Mouse (Mus musculus) limb, embryonic 11.5 days (tissue): ENCODE measurements around the gene Atxn2l. TPM values are rescaled to one million over a fixed set of nuclear protein-coding genes. Genes with fewer than 3 reads are reported as not detected.

Experiments
- ATAC-seq: fragments of 200-750 bp; cut with Nextera tagmentation; 2 replicates; pipeline ENCODE4 v1.8.0; 2017; ENCODE audit warnings: low read depth; ENCODE audit not compliant: insufficient number of reproducible peaks, low FRiP score, low TSS enrichment
- DNase-seq: peaks from one replicate; pipeline ENCODE4 v3.0.0-alpha.2; 2015; ENCODE audit warnings: low spot score
- H3K27ac ChIP-seq: fragments of 300-500 bp; sonication (generic); replicated peaks from 2 replicates; pipeline ENCODE4 v1.5.1; 2014; ENCODE audit warnings: low read depth, mild to moderate bottlenecking, low read length
- H3K27me3 ChIP-seq: fragments of 300-500 bp; sonication (generic); 2 replicates; pipeline ENCODE4 v1.6.1; 2014; ENCODE audit warnings: mild to moderate bottlenecking, low read length, mixed read lengths; ENCODE audit not compliant: control insufficient read depth, insufficient read depth
- H3K36me3 ChIP-seq: fragments of 300-500 bp; sonication (generic); 2 replicates; pipeline ENCODE4 v1.6.1; 2014; ENCODE audit warnings: mild to moderate bottlenecking, low read length, moderate library complexity, mixed read lengths; ENCODE audit not compliant: control insufficient read depth, insufficient read depth
- H3K4me1 ChIP-seq: fragments of 300-500 bp; sonication (generic); 2 replicates; pipeline ENCODE4 v1.6.1; 2014; ENCODE audit warnings: low read length, mixed read lengths; ENCODE audit not compliant: control insufficient read depth, insufficient read depth
- H3K4me2 ChIP-seq: fragments of 300-500 bp; sonication (generic); 2 replicates; pipeline ENCODE4 v1.6.1; 2014; ENCODE audit warnings: low read depth, mild to moderate bottlenecking, moderate library complexity; ENCODE audit not compliant: severe bottlenecking
- H3K4me3 ChIP-seq: fragments of 300-500 bp; sonication (generic); 2 replicates; pipeline ENCODE4 v1.5.1; 2014; ENCODE audit warnings: low read depth, low read length
- H3K9ac ChIP-seq: fragments of 300-500 bp; sonication (generic); 2 replicates; pipeline ENCODE4 v1.6.1; 2014; ENCODE audit warnings: mild to moderate bottlenecking, low read length
- H3K9me3 ChIP-seq: fragments of 300-500 bp; sonication (generic); 2 replicates; pipeline ENCODE4 v1.6.1; 2016; ENCODE audit warnings: low read length; ENCODE audit not compliant: control insufficient read depth
- WGBS: fragments of 180-500 bp; shearing (Covaris S2); extraction: QIAGEN DNeasy Blood & Tissue Kit; methylation state at CpG from one replicate; pipeline ENCODE4 v1.1.7; 2014; 5-methylcytosine and 5-hydroxymethylcytosine counted together
- polyA plus RNA-seq: library from polyadenylated mRNA; unstranded; fragments of >200 nt; fragmentation: Nextera tagmentation; extraction: Ambion mirVana; gene quantifications from 2 replicates; pipeline ENCODE4 v1.2.1, GENCODE M21; 2014

Atxn2l gene
- polyA plus RNA-seq, 1 experiment from 2014 or later = 62.0 TPM

- H3K4me3 ChIP-seq = no peak overlapping the region
- peaks cover 24% of the 10 kb centered on the region for H3K36me3 ChIP-seq
- no peak overlapping the region for H3K4me2 ChIP-seq
- no peaks in the 10 kb centered on the region for H3K27me3 ChIP-seq
- no peak for ATAC-seq
- H3K4me1 ChIP-seq = peaks cover 6% of the 10 kb centered on the region
- 95% methylated on average over 5 of the region's 5 CpGs for WGBS
- no peaks in the 10 kb centered on the region for H3K9me3 ChIP-seq
- H3K27ac ChIP-seq = no peak overlapping the region
- DNase-seq = no peak
- no peak overlapping the region for H3K9ac ChIP-seq
Observed at GRCm38 (mm10) chr7:126471361-126471760, 31.9 kb downstream of the Atxn2l start.

- Histone ChIP-seq H3K27me3 (no peaks in the 10 kb centered on the region), H3K36me3 (peaks cover 24% of the 10 kb centered on the region), H3K27ac (no peak overlapping the region), H3K4me3 (no peak overlapping the region), H3K9ac (no peak overlapping the region), H3K4me1 (peaks cover 6% of the 10 kb centered on the region), H3K4me2 (no peak overlapping the region), H3K9me3 (no peaks in the 10 kb centered on the region)
- DNase-seq (no peak), ATAC-seq (no peak)
- 85% methylated on average over 6 of the region's 6 CpGs for WGBS
Observed at GRCm38 (mm10) chr7:126470077-126470476, 33.2 kb downstream of the Atxn2l start.

DNA sequence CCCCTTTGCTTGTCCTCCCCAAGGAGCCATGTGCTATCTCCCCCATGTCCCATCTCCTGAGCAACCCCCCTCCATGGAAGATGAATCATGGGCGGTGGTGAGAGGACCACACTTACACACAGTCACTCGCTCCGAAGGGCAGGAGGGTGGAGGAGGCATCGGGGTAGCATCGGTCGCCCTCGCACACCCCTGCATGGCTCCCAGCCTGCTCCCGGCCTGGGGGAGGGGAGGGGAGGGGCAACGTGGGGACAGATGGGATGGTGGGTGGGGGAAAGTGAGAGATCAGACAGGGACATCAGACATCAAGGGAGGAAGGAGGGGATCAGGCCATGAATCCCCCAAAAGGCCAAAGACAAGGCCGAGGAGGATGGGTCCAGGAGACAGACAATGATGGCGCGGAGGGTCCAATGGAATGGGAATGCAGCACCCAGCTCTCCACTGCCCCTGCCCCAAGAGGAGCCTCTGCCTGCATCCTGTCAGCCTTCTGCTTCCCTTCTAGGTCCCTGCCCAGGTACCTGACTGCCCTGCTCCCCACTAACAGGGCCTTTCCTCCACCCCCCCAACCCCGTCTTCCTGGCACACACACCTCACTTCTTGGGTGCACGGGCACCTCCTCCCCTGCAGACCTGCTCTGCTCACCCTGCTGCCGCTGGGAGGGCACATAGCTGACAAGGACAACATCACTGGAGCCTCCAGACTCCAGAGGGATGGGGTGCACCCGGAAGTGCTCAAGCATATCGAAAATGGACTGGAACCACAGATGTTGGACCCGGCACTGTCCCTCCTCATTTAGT lies 35.2 kb downstream of the Atxn2l start:
- WGBS = 89% methylated on average over 18 of the region's 18 CpGs
- Histone ChIP-seq H3K36me3 (peaks cover 24% of the 10 kb centered on the region), H3K4me1 (peaks cover under 1% of the 10 kb centered on the region), H3K4me3 (no peak overlapping the region), H3K4me2 (no peak overlapping the region), H3K27me3 (no peaks in the 10 kb centered on the region), H3K27ac (no peak overlapping the region), H3K9ac (no peak overlapping the region; the same call in 1 of the 2 replicates), H3K9me3 (no peaks in the 10 kb centered on the region)
- ATAC-seq (no peak), DNase-seq (no peak)

DNA sequence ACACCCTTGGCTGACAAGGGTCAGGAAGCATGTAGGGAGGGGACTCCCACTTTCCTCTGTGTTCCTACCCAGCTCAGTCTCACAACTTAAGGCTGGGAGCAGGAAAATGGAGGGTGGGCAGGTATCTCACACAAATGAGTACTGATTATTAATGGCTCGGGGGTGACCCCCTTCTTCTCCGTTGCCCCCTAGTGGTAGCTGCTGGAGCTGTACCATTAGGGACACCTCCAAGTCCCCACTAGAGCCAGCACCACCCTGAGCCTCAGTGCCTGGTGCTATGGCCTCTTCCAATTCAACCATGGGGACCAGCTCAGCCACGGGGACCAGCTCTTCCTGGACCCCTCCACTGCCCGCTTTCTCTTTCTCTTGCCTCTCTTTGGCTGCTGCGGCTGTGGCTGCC lies 36.0 kb downstream of the Atxn2l start:
- peaks cover 21% of the 10 kb centered on the region for H3K36me3 ChIP-seq
- no peak overlapping the region for H3K4me3 ChIP-seq
- DNase-seq (peak; percentile 55), ATAC-seq (no peak)
- peaks cover 3% of the 10 kb centered on the region for H3K4me1 ChIP-seq
- no peaks in the 10 kb centered on the region for H3K9me3 ChIP-seq
- no peak overlapping the region for H3K9ac ChIP-seq
- H3K27me3 ChIP-seq = no peaks in the 10 kb centered on the region
- H3K4me2 ChIP-seq = no peak overlapping the region
- WGBS = 68% methylated on average over 5 of the region's 5 CpGs
- H3K27ac ChIP-seq = no peak overlapping the region

DNA sequence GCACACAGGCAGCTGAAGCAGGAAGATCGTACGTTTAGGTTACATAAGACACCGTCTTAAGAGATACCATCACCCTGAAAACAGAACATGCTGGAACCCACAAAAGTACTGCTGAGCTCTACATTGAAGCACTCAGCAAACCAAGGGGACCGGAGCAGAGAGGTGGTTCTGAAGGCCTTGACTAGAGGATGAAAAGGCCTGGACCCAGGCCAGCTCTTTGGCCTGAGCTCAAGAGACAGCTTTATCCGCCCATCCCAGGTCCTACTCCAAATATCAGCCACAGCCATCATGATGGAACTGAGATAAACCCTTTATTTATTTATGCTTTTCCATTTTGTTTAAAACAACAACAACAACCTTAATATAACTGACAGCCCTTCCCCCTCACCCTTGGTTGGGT lies 36.5 kb downstream of the Atxn2l start:
- Histone ChIP-seq H3K4me3 (no peak overlapping the region), H3K27me3 (no peaks in the 10 kb centered on the region), H3K4me1 (peaks cover 3% of the 10 kb centered on the region), H3K9me3 (no peaks in the 10 kb centered on the region), H3K9ac (no peak overlapping the region), H3K36me3 (peaks cover 18% of the 10 kb centered on the region), H3K27ac (no peak overlapping the region), H3K4me2 (no peak overlapping the region)
- 91% methylated on average over 5 of the region's 5 CpGs for WGBS
- DNase-seq (no peak), ATAC-seq (no peak)

DNA sequence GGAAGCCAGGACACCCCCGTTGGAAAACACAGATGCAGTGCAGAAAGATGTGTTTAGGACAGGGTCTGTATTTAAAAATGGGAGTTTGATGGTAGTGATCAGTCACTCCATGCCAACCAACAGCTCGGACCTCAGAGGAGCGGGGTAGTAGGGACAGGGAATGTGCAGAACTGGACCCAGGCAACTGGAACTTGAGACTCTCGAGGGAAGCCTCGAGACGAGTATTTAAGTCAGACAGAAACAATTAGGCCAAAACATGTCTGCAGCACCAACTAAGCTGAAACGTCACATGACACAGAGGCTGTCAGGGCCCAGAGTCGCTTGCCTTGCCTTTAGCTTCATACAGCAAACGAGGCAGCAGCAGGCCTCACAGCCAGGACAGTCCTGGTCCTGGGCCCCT lies 37.1 kb downstream of the Atxn2l start:
- peaks cover 18% of the 10 kb centered on the region for H3K36me3 ChIP-seq
- DNase-seq (no peak), ATAC-seq (no peak)
- WGBS = 63% methylated on average over 9 of the region's 9 CpGs
- H3K9me3 ChIP-seq = no peaks in the 10 kb centered on the region
- H3K9ac ChIP-seq = no peak overlapping the region
- no peak overlapping the region for H3K4me2 ChIP-seq
- peaks cover 7% of the 10 kb centered on the region for H3K4me1 ChIP-seq
- no peak overlapping the region for H3K4me3 ChIP-seq
- no peak overlapping the region for H3K27ac ChIP-seq
- no peaks in the 10 kb centered on the region for H3K27me3 ChIP-seq

GRCm38 (mm10) chr7:126465246-126466030 lies 37.8 kb downstream of the Atxn2l start:
- no peaks in the 10 kb centered on the region for H3K27me3 ChIP-seq
- no peak overlapping the region for H3K9ac ChIP-seq
- H3K36me3 ChIP-seq = peaks cover 16% of the 10 kb centered on the region
- H3K9me3 ChIP-seq = no peaks in the 10 kb centered on the region
- DNase-seq = no peak
- H3K4me3 ChIP-seq = no peak overlapping the region
- no peak overlapping the region for H3K4me2 ChIP-seq
- WGBS = 35% methylated on average over 7 of the region's 7 CpGs
- no peak for ATAC-seq
- H3K27ac ChIP-seq = no peak overlapping the region
- H3K4me1 ChIP-seq = peaks cover 11% of the 10 kb centered on the region

DNA sequence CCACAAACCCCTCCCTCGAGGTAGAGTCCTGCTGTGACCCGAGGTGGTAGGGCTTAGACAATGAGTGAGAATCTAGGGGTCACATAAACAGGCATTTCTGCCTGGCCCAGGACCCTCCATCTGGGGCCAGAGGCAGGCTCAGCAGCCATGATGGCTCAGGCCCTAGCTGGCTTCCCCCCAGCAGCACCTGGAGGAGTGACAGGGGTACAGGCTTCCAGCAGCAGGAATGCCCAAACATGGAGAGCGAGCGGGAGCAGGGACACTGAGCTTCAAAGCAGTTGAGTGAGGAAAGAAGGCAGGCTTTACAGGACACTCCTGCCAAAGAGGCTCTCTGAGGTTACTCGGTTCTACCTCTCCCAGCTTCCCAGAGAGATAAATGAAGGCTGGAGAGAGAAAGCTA lies 38.4 kb downstream of the Atxn2l start:
- Histone ChIP-seq H3K36me3 (peaks cover 16% of the 10 kb centered on the region), H3K9me3 (no peaks in the 10 kb centered on the region), H3K9ac (no peak overlapping the region), H3K4me2 (no peak overlapping the region), H3K27me3 (no peaks in the 10 kb centered on the region), H3K27ac (no peak overlapping the region), H3K4me1 (peaks cover 11% of the 10 kb centered on the region), H3K4me3 (no peak overlapping the region)
- ATAC-seq = no peak
- 21% methylated on average over 5 of the region's 5 CpGs for WGBS
- no peak for DNase-seq
